Mouse (Mus musculus) limb, embryonic 14.5 days (tissue): ENCODE measurements around the gene D10Wsu102e. TPM values are rescaled to one million over a fixed set of nuclear protein-coding genes. Genes with fewer than 3 reads are reported as not detected.
"Not testable (repeated sequence)": the region's sequence is repeated elsewhere in the genome, so short reads cannot be mapped to it uniquely, and the experiment has no call there.

Experiments
- ATAC-seq: fragments of 200-750 bp; cut with Nextera tagmentation; 2 replicates; pipeline ENCODE4 v1.8.0; 2017; ENCODE audit warnings: low read depth, moderate number of reproducible peaks, moderate TSS enrichment; ENCODE audit not compliant: low FRiP score
- DNase-seq: peaks from one replicate; pipeline ENCODE4 v3.0.0-alpha.2; 2015; ENCODE audit warnings: low spot score
- H3K27ac ChIP-seq: fragments of 300-500 bp; sonication (generic); replicated peaks from 2 replicates; pipeline ENCODE4 v1.5.1; 2014; ENCODE audit warnings: low read depth, mild to moderate bottlenecking, low read length, moderate library complexity, mixed read lengths
- H3K27me3 ChIP-seq: fragments of 300-500 bp; sonication (generic); 2 replicates; pipeline ENCODE4 v1.6.1; 2014; ENCODE audit warnings: low read length, mixed read lengths; ENCODE audit not compliant: control insufficient read depth, insufficient read depth
- H3K36me3 ChIP-seq: fragments of 300-500 bp; sonication (generic); 2 replicates; pipeline ENCODE4 v1.6.1; 2014; ENCODE audit warnings: mild to moderate bottlenecking, low read length, moderate library complexity, mixed read lengths; ENCODE audit not compliant: control insufficient read depth, insufficient read depth
- H3K4me1 ChIP-seq: fragments of 300-500 bp; sonication (generic); 2 replicates; pipeline ENCODE4 v1.6.1; 2014; ENCODE audit warnings: antibody characterized with exemption, low read length, mixed read lengths; ENCODE audit not compliant: control insufficient read depth, insufficient read depth
- H3K4me2 ChIP-seq: fragments of 300-500 bp; sonication (generic); replicated peaks from 2 replicates; pipeline ENCODE4 v1.6.1; 2014; ENCODE audit warnings: low read depth, mild to moderate bottlenecking, low read length, moderate library complexity; ENCODE audit not compliant: severe bottlenecking
- H3K4me3 ChIP-seq: fragments of 300-500 bp; sonication (generic); replicated peaks from 2 replicates; pipeline ENCODE4 v1.5.1; 2014; ENCODE audit warnings: low read length
- H3K9ac ChIP-seq: fragments of 300-500 bp; sonication (generic); 2 replicates; pipeline ENCODE4 v1.6.1; 2014; ENCODE audit warnings: mild to moderate bottlenecking, low read depth, low read length, moderate library complexity; ENCODE audit not compliant: severe bottlenecking
- H3K9me3 ChIP-seq: fragments of 300-500 bp; sonication (generic); 2 replicates; pipeline ENCODE4 v1.6.1; 2016; ENCODE audit warnings: low read length; ENCODE audit not compliant: control insufficient read depth
- POLR2A ChIP-seq: fragments of 200-500 bp; IDR thresholded peaks from 2 replicates; pipeline ENCODE4 v1.8.0; 2012; ENCODE audit warnings: inconsistent platforms, mild to moderate bottlenecking, moderate library complexity, borderline replicate concordance; ENCODE audit not compliant: insufficient read depth, insufficient read length; ENCODE audit errors: extremely low read depth
- WGBS: fragments of 180-500 bp; shearing (Covaris S2); extraction: QIAGEN DNeasy Blood & Tissue Kit; methylation state at CpG from one replicate; pipeline ENCODE4 v1.1.7; 2014; 5-methylcytosine and 5-hydroxymethylcytosine counted together
- polyA plus RNA-seq, 2 experiments: library from polyadenylated mRNA; depleted of rRNA in 1 of 2; stranded (reverse) in 1 of 2; unstranded in 1 of 2; fragments of >200 nt; fragmentation: Nextera tagmentation in 1 of 2; extraction: Ambion mirVana in 1 of 2; gene quantifications; 2 replicates each; pipeline versions ENCODE4 v1.2.1 to v1.2.3; 2012 to 2014

D10Wsu102e gene
- polyA plus RNA-seq, 2 experiments = 0.63 to 0.64 TPM

GRCm38 (mm10) chr10:83407141-83407540 lies 47.1 kb downstream of the D10Wsu102e start:
- Histone ChIP-seq H3K9ac (no peak overlapping the region), H3K4me2 (no peak overlapping the region), H3K9me3 (no peaks in the 10 kb centered on the region), H3K36me3 (no peaks in the 10 kb centered on the region), H3K27me3 (no peaks in the 10 kb centered on the region), H3K4me1 (no peaks in the 10 kb centered on the region), H3K27ac (no peak overlapping the region), H3K4me3 (no peak overlapping the region)
- TF ChIP-seq POLR2A = no peak
- WGBS = 97% methylated on average over 10 of the region's 10 CpGs
- DNase-seq (no peak), ATAC-seq (no peak)

- not testable (repeated sequence) for H3K36me3 ChIP-seq, H3K4me2 ChIP-seq, H3K4me1 ChIP-seq, H3K27ac ChIP-seq, H3K4me3 ChIP-seq, H3K27me3 ChIP-seq, H3K9ac ChIP-seq, ATAC-seq, H3K9me3 ChIP-seq, DNase-seq
- WGBS = 95% methylated on average over 16 of the region's 16 CpGs
Measured at GRCm38 (mm10) chr10:83418466-83418865, 58.4 kb downstream of the D10Wsu102e start.

- ATAC-seq (no peak), DNase-seq (no peak)
- WGBS = 92% methylated on average over 7 of the region's 7 CpGs
Measured at GRCm38 (mm10) chr10:83448582-83448981, 88.6 kb downstream of the D10Wsu102e start.

DNA sequence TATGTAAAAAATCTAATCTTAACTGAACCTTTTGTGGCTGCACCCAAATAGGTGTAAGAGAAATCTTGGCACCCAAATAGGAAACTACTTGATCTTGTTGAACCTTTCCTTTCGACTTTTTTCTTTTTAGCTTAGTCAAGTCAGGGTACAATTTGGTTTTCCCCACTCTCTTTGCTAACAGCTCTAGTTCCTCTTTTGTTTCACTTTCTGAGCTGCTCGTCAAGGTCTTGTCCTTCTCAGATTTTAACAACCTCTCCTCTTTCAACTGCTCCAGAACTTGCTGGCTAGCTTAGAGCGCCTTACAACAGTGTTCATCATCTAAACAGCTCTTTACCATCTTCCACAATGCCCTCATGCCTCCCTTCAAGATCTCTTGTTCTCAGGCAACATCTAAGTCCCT lies 97.5 kb downstream of the D10Wsu102e start:
- Histone ChIP-seq H3K4me3 (no peak overlapping the region), H3K27ac (no peak overlapping the region), H3K36me3 (no peaks in the 10 kb centered on the region), H3K9me3 (no peaks in the 10 kb centered on the region; the same call in 1 of the 2 replicates), H3K4me2 (no peak overlapping the region), H3K27me3 (no peaks in the 10 kb centered on the region), H3K9ac (no peak overlapping the region), H3K4me1 (no peaks in the 10 kb centered on the region)
- 86% methylated on average over 3 of the region's 3 CpGs for WGBS
- ATAC-seq (no peak), DNase-seq (no peak)
- TF ChIP-seq POLR2A = no peak

More at GRCm38 (mm10) chr10:83448582-83448981, 88.6 kb downstream of the D10Wsu102e start:
- H3K9ac ChIP-seq = no peak overlapping the region
- peaks cover 20% of the 10 kb centered on the region; the same call in 1 of the 2 replicates for H3K9me3 ChIP-seq
- no peak overlapping the region for H3K4me3 ChIP-seq
- TF ChIP-seq POLR2A = no peak
- H3K27ac ChIP-seq = no peak overlapping the region
- no peak overlapping the region for H3K4me2 ChIP-seq
- H3K4me1 ChIP-seq = no peaks in the 10 kb centered on the region
- no peaks in the 10 kb centered on the region for H3K36me3 ChIP-seq
- H3K27me3 ChIP-seq = no peaks in the 10 kb centered on the region

DNA sequence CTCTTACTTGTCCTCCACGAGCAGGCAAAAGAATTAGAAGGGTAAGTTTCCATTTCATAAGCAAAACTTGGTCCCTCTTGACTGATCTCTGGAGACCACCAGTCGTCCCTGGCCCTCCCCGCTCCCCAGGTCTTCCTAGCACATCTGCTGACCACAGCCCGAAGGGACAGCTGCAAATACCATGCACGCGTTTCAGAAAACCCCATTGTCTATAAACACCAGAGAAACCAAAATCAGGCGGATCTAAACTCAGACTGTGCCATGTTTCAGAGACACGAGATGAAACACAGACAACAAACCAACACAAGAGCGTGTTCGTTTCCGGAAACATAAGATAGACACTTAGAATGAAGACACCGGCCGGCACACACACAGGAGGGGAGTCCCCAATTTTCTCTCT lies 115.2 kb downstream of the D10Wsu102e start:
- no peak for ATAC-seq
- TF ChIP-seq POLR2A = no peak
- no peaks in the 10 kb centered on the region for H3K9me3 ChIP-seq

DNA sequence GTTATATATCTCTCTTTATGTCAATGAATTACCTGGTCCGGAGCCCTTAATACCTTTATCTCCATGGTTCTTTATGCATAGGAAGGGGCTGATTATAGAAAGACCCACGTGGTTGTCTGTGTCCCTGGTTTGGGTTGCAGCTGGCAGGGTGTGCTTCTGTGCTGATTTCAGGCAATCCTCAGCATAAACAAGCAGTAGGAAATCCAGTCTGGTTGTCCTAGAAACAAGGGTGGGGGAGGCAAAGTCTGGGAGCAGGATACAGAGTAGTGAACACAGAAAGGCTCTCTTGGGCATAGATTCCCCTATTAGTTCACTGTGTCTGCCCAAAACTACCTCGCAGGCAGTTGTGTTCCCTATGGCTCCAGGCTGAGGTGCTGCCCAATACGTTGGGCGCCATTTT lies 117.3 kb downstream of the D10Wsu102e start:
- H3K4me1 ChIP-seq = no peaks in the 10 kb centered on the region
- ATAC-seq (no peak), DNase-seq (no peak)
- no peaks in the 10 kb centered on the region for H3K36me3 ChIP-seq
- no peak overlapping the region for H3K4me3 ChIP-seq
- 89% methylated on average over 5 of the region's 5 CpGs for WGBS
- TF ChIP-seq POLR2A = no peak
- H3K27ac ChIP-seq = no peak overlapping the region
- no peak overlapping the region for H3K4me2 ChIP-seq
- H3K27me3 ChIP-seq = no peaks in the 10 kb centered on the region
- no peak overlapping the region for H3K9ac ChIP-seq
- no peaks in the 10 kb centered on the region for H3K9me3 ChIP-seq

More for the DNA sequence above, 115.2 kb downstream of the D10Wsu102e start:
- H3K4me2 ChIP-seq = no peak overlapping the region
- H3K27me3 ChIP-seq = no peaks in the 10 kb centered on the region
- no peak overlapping the region for H3K4me3 ChIP-seq
- DNase-seq = no peak
- H3K36me3 ChIP-seq = no peaks in the 10 kb centered on the region
- no peak overlapping the region for H3K27ac ChIP-seq
- 95% methylated on average over 13 of the region's 13 CpGs for WGBS
- no peak overlapping the region for H3K9ac ChIP-seq
- H3K4me1 ChIP-seq = no peaks in the 10 kb centered on the region
